Mouse (Mus musculus) lung, postnatal 4 days (tissue): ENCODE results near the gene Atf7ip.
A peak's percentile ranks its signal among the peaks of the same experiment; 100 is the strongest.
"Not testable (repeated sequence)": the region's sequence is repeated elsewhere in the genome, so short reads cannot be mapped to it uniquely, and the experiment has no call there.

ENCODE experiments used
- DNase-seq, 2 experiments: peaks; one replicate each; pipeline ENCODE4 v3.0.0; 2021

The Atf7ip gene

GRCm38 (mm10) chr6:136505867-136506266 lies at the start of gene Atf7ip:
Atf7ip (plus strand) TSS chr6:136506167.
- DNase-seq, result not testable (repeated sequence)

- DNase-seq, result no peak
Measured at GRCm38 (mm10) chr6:136456302-136456701, 49.7 kb upstream of the Atf7ip start.

GRCm38 (mm10) chr6:136459156-136459555 lies 46.8 kb upstream of the Atf7ip start:
- no peak for DNase-seq

DNA sequence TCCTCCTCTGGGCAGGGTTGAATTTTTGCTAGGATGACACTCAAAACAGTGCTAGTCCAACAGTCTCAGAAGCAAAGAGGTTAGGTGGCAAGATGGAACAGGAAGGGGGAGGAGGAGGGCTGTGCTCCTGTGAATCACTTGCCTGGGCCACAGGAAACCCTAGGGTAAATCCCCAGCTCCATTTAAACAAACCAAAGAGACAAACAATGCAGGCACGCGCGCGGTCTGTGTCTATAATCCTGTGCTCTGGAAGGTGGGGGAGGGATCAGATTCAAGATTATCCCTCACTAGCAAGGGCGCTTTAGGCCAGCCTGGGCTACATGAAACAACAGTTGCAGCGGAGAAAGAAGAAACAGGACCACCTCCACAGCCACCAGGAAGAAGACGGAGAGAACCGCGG lies 42.5 kb upstream of the Atf7ip start:
- DNase-seq, result peak in 1 of 2 experiments; percentile 43

GRCm38 (mm10) chr6:136464121-136464621 lies 41.8 kb upstream of the Atf7ip start:
- peak; percentile 56 to 66 for DNase-seq

GRCm38 (mm10) chr6:136465021-136465420 lies 40.9 kb upstream of the Atf7ip start:
- peak; percentile 43 to 46 for DNase-seq

- peak; percentile 76 to 80 for DNase-seq
Measured at GRCm38 (mm10) chr6:136465959-136466381, 40.0 kb upstream of the Atf7ip start.

GRCm38 (mm10) chr6:136466956-136467750 lies 38.8 kb upstream of the Atf7ip start:
- peak; percentile 91 to 94 for DNase-seq

GRCm38 (mm10) chr6:136467837-136468236 lies 38.1 kb upstream of the Atf7ip start:
- peak in 1 of 2 experiments; percentile 26 for DNase-seq

DNA sequence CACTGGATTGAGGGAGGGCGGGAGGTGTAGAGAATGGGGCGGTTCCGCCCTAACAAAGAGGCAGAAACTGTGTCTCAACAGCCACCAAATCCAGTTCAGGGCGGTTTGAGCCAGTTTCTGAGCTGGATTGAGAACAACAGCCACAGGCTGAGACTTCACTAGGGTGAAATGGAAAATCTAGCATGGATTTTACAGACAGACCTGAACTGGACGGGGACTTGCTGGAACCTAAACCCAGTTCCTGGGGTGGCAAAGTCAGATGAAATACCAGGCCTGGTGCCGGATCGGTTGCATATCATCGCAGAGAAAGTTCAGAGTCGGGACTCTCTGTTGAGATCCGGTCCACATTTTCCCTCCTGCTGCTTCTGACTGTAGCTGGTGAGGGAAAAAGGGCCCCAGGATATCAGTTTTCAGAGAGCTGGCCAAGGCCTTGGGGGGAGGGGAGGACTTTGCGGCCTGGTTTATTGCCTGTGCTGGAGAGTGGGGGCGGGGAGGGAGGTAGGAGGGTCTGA lies 37.5 kb upstream of the Atf7ip start:
- DNase-seq, result peak; percentile 95 to 96

DNA sequence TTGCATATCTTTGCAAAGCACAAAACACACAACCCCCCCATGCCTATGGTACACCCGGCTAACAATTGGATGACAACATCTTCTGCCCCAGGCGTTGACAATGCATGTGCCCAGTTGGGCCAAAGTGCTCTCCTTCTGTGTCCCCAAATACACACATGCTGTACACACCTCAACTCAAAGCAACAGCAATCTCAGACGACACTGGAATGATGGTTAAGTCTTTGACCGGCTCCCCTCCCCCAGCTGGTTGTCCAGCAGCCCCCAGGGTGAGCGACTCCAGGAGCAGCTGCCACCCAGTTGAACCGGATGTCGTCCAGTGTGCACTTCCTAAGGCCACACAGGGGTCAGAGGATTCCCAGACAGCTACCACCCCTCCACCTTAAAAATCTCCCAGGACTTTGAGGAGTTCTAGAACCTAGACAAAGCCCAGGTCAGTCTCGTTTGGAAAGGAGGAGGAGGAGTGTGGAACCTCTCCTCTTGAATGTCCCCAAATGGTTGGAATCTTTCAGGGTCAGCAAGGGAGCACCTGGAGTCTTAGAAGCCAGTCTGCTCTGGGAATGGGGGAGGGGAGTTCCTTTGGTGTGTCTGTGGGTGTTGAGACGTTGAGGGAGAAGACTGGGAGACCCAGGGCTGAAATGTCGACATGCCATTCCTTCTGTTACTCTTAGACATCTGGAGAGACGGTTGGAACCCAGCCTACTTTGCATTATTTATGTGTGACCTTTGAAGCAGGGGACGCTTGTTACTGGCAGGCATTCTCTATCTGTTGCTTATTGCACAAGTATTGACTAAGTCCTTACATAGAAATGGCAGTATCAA lies 36.8 kb upstream of the Atf7ip start:
- DNase-seq, result peak in 1 of 2 experiments; percentile 67

- no peak for DNase-seq
Measured at GRCm38 (mm10) chr6:136469807-136470206, 36.2 kb upstream of the Atf7ip start.

GRCm38 (mm10) chr6:136470321-136471230 lies 35.4 kb upstream of the Atf7ip start:
- peak; percentile 85 to 93 for DNase-seq

DNA sequence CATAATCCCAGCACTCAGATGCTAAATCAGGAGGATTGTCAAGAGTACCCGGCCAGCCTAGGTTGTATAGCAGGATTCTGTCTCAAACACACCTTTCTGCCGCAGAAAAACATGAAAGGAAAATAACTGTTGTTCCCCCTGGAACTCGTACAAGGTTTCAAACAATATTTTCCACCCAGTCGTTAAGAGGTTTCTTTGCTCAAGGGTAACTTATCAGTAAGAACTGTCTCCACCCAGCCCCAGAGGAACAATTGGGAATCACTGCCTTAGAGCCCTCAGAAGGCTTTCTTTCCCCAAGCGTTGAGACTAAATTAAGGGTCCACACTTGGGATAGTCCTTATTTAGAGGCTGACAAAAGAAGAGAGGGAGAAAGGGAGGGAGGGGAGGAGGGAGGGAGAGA lies 34.4 kb upstream of the Atf7ip start:
- DNase-seq, result no peak

DNA sequence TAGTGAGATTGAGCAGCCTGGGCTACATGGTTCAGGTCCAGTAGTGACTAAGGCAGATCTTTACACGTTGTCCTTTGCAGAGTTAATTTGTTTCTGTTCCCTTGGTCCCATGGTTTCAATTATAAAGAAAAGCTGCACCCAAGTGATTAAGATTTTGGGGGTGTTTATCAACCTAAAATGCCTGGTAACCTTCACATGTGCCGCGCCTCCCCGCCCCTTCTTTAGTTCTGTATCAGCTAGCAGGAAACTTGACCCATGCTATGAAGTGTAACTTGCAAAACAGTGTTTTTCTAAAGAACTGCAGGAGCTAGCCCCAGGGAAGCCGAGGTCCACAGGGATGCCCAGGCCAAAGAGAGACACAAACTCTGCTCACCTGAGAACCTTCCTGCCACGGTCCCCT lies 33.2 kb upstream of the Atf7ip start:
- no peak for DNase-seq

DNA sequence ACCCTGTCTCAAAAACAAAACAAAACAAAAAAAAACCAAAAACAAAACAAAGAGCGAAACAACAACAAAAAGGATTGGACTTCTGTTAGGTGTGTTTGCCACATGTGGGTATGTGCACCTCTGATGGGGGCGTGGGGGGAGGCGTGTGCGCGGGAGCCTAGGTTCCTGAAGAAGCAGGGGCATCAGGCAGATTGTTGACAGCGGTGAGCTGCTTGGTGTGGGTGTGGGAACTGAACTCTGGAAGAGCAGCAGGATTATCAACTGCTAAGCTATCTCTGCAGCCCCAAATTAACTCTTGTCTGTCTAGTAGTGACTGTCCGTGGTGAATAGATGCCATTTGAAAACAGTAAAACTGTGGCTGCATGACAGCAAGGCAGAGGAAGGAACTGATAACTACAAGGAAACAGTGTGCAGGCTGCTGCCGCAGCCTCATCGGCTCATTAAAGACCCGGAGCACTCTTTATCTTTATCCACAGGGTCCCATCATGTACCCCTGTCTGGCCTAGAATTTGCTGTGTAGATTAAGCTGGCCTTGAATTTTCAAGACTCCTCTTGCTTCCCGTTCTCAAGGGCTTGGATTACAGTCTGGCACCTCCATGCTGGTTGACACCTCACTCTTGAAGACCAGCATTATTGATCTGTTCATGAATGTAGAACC lies 32.4 kb upstream of the Atf7ip start:
- peak in 1 of 2 experiments; percentile 8 for DNase-seq

DNA sequence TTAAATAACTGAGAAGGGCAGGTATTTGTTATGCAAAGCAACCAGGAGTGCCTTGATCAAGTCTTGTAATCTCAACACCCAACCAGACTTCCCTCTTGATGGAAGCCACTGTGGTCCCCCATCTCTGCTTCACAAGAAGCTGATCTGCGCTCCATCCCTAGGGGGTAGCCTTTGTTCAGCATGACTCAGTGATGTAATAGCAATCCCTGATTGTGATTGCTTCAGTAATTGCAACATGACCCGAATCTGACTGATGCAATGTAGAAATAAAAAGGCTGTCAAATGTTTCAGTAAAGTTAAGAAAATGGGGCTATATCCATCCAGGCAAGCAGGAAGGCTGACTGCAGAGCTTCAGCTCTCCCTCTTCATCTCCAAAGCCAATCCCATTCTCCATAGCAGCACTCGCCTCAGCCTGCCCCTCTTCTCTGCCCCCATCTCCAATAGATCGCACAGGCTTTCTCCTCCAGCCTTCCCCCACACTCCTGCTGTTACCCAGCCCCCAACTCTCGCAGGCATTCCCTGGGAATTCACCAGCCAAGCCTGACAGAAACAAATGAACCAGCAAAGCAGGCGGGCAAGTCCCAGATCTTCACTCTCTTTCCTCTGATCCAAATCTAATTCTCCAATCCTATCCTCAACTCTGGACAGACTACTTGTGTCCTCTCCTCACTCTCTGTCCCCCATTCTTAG lies 30.7 kb upstream of the Atf7ip start:
- DNase-seq, result no peak

DNA sequence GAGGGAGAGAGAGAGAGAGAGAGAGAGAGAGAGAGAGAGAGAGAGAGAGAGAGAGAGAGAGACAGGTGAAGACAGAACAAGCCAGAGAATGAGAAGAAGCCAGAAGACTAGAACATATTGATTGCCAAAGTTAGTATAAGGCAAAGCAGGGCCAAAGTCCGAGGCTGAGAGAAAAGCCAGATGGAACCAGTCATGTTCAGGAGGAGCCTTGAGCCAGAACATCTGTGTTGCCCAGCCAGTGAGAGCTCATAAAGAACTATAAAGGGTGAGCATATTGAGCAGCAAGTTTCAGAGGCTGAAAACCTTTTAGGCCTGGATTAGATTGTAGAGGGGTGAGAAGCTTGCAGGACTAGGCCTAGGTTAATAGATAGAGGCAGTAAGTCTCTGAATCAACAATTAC lies 28.1 kb upstream of the Atf7ip start:
- no peak for DNase-seq

DNA sequence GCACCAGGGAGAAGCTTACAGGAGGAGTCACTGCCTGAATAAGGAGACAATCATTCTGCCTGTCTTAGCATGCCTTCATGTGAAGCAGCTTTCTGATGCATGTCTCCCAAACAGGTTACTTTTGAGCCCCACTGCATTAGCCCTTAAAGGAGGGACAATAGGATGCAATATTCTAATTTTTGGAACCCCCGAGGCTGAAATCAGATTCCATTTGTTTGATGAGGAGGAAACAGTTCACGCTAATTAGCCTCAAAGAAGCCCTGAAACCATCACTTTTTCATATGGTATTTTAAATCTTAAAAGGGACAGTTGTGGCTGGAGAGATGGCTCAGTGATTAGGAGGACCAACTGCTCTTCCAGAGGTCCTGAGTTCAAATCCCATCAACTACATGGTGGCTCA lies 22.4 kb upstream of the Atf7ip start:
- no peak for DNase-seq

DNA sequence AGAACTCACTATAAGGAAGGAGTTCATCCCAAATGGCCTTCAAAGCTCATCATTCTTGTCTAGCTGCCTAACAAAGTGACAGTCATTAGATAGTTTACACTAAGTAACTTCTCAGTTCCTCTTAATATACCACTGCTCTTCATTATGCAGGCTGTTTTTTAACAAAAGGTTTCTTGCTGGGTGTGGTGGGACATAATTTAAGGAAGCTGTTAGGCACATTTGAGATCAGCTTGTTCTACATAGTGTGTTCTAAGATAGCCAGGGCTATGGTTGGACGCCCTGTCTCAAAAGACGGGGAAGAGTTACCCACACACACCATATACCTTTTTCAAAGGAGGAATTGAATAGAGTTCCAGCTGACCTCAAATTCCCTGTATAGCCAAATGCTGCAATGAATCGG lies 21.9 kb upstream of the Atf7ip start:
- no peak for DNase-seq

- DNase-seq, result no peak
Measured at GRCm38 (mm10) chr6:136486166-136486565, 19.8 kb upstream of the Atf7ip start.
